Mouse (Mus musculus): Measurements from ENCODE around the gene Lin7c. TPM values are rescaled to one million over a fixed set of nuclear protein-coding genes. Genes with fewer than 3 reads are reported as not detected.
"Not testable (repeated sequence)": the region's sequence is repeated elsewhere in the genome, so short reads cannot be mapped to it uniquely, and the experiment has no call there.

Gene Lin7c
- 2.9 and 3.3 TPM in 2 replicates for polyA plus RNA-seq (2012; rRNA removed)

- DNase-seq (ENCODE audit: low read depth in 1 of 2, low spot score in 2 of 2): peak; percentile 83 to 90
- no peaks in the 10 kb centered on the region for H3K4me1 ChIP-seq (ENCODE audit: control insufficient read depth, insufficient read depth, insufficient read length)
Measured at GRCm38 (mm10) chr2:109890597-109890996, at the start of gene Lin7c. Gene Lin7c (plus strand): TSS chr2:109890853.

GRCm38 (mm10) chr2:109846401-109846800 is 44.3 kb upstream of the Lin7c start:
- H3K36me3 ChIP-seq (ENCODE audit: control insufficient read depth, insufficient read depth, low read length): no peaks in the 10 kb centered on the region
- H3K4me1 ChIP-seq (ENCODE audit: control insufficient read depth, insufficient read depth, insufficient read length): no peaks in the 10 kb centered on the region
- no peak for TF ChIP-seq POLR2A (IDR thresholded peaks at IDR 0.05; ENCODE audit: low read depth, low read length)
- no peak for TF ChIP-seq CTCF (IDR thresholded peaks at IDR 0.05; ENCODE audit: extremely low read depth, insufficient read depth, insufficient read length, insufficient replicate concordance)
- H3K27ac ChIP-seq (ENCODE audit: insufficient read depth, low read length): no peak overlapping the region
- WGBS: 74% methylated on average over 4 of the region's 4 CpGs
- DNase-seq (ENCODE audit: low read depth in 1 of 2, low spot score in 2 of 2): no peak
- H3K27me3 ChIP-seq (ENCODE audit: control insufficient read depth, insufficient read depth, low read length): no peaks in the 10 kb centered on the region
- H3K4me3 ChIP-seq (ENCODE audit: extremely low read depth, insufficient read depth, insufficient read length): no peak overlapping the region

More at GRCm38 (mm10) chr2:109890597-109890996, at the start of gene Lin7c:
- Histone ChIP-seq H3K27ac (ENCODE audit: insufficient read depth, low read length) (peak within 1 kb of the TSS; percentile 68), H3K4me3 (ENCODE audit: extremely low read depth, insufficient read depth, insufficient read length) (peak within 1 kb of the TSS; percentile 98), H3K27me3 (ENCODE audit: control insufficient read depth, insufficient read depth, low read length) (no peaks in the 10 kb centered on the region), H3K36me3 (ENCODE audit: control insufficient read depth, insufficient read depth, low read length) (peaks cover 7% of the 10 kb centered on the region)
- WGBS: under 1% methylated on average over 42 of the region's 42 CpGs
- TF ChIP-seq CTCF (IDR thresholded peaks at IDR 0.05; ENCODE audit: extremely low read depth, insufficient read depth, insufficient read length, insufficient replicate concordance): no peak
- peak; percentile 75; the same call in 1 of the 2 replicates for TF ChIP-seq POLR2A (IDR thresholded peaks at IDR 0.05; ENCODE audit: low read depth, low read length)

DNA sequence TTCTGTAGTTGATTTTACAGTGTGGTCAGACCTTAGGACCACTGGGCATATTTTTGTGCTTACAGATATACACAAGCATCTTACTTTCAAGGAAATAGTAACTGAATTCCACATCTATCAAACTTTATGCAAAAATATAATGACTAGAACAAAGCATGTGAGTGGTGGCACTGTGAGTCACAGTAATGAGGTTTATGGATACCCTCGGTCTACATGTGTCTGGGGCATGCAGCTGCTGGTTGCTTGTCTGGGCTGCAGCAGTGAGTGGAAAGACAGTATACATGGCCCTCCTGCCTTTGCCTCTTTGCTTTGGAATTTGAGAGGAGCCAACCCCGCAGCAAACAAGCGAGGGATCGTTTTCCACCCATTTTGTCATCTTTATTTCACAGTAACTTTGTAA is 42.3 kb upstream of the Lin7c start:
- TF ChIP-seq CTCF (IDR thresholded peaks at IDR 0.05; ENCODE audit: extremely low read depth, insufficient read depth, insufficient read length, insufficient replicate concordance): no peak
- no peak for TF ChIP-seq POLR2A (IDR thresholded peaks at IDR 0.05; ENCODE audit: low read depth, low read length)
- no peak overlapping the region for H3K4me3 ChIP-seq (ENCODE audit: extremely low read depth, insufficient read depth, insufficient read length)
- WGBS: 68% methylated on average over 4 of the region's 4 CpGs
- no peaks in the 10 kb centered on the region for H3K36me3 ChIP-seq (ENCODE audit: control insufficient read depth, insufficient read depth, low read length)
- H3K27me3 ChIP-seq (ENCODE audit: control insufficient read depth, insufficient read depth, low read length): no peaks in the 10 kb centered on the region
- no peaks in the 10 kb centered on the region for H3K4me1 ChIP-seq (ENCODE audit: control insufficient read depth, insufficient read depth, insufficient read length)
- no peak overlapping the region for H3K27ac ChIP-seq (ENCODE audit: insufficient read depth, low read length)
- no peak for DNase-seq (ENCODE audit: low read depth in 1 of 2, low spot score in 2 of 2)

- TF ChIP-seq CTCF (IDR thresholded peaks at IDR 0.05; ENCODE audit: extremely low read depth, insufficient read depth, insufficient read length, insufficient replicate concordance): no peak
- Histone ChIP-seq H3K36me3 (ENCODE audit: control insufficient read depth, insufficient read depth, low read length) (no peaks in the 10 kb centered on the region), H3K27me3 (ENCODE audit: control insufficient read depth, insufficient read depth, low read length) (no peaks in the 10 kb centered on the region), H3K27ac (ENCODE audit: insufficient read depth, low read length) (no peak overlapping the region), H3K4me3 (ENCODE audit: extremely low read depth, insufficient read depth, insufficient read length) (no peak overlapping the region), H3K4me1 (ENCODE audit: control insufficient read depth, insufficient read depth, insufficient read length) (no peaks in the 10 kb centered on the region)
- WGBS: 61% methylated on average over 8 of the region's 8 CpGs
- no peak for DNase-seq (ENCODE audit: low read depth in 1 of 2, low spot score in 2 of 2)
Measured at GRCm38 (mm10) chr2:109848715-109849114, 41.9 kb upstream of the Lin7c start.

DNA sequence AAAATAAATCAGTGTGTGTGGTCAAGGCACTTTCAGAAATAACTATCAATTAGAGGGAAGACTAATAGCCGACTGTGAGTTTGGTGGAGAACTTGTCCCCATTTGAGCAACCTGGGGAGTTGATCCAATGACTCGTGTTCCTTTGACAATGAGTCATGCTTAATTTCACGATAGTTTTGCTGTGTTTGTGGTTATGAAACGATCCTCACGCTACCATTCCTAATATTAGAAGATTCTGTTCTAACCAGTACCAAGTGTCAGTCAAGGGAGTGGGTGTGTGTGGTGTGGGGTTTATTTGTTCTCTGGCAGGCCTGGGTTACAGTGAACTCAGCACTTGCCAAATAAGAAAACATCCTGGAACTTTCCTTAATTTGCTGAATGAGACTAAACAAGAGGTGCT is 35.1 kb upstream of the Lin7c start:
- Histone ChIP-seq H3K27me3 (ENCODE audit: control insufficient read depth, insufficient read depth, low read length) (no peaks in the 10 kb centered on the region), H3K4me3 (ENCODE audit: extremely low read depth, insufficient read depth, insufficient read length) (no peak overlapping the region), H3K27ac (ENCODE audit: insufficient read depth, low read length) (no peak overlapping the region), H3K36me3 (ENCODE audit: control insufficient read depth, insufficient read depth, low read length) (no peaks in the 10 kb centered on the region), H3K4me1 (ENCODE audit: control insufficient read depth, insufficient read depth, insufficient read length) (no peaks in the 10 kb centered on the region)
- no peak for DNase-seq (ENCODE audit: low read depth in 1 of 2, low spot score in 2 of 2)
- 80% methylated on average over 5 of the region's 5 CpGs for WGBS
- TF ChIP-seq CTCF (IDR thresholded peaks at IDR 0.05; ENCODE audit: extremely low read depth, insufficient read depth, insufficient read length, insufficient replicate concordance): no peak
- no peak for TF ChIP-seq POLR2A (IDR thresholded peaks at IDR 0.05; ENCODE audit: low read depth, low read length)

GRCm38 (mm10) chr2:109859671-109860070 is 31.0 kb upstream of the Lin7c start:
- no peaks in the 10 kb centered on the region for H3K27me3 ChIP-seq (ENCODE audit: control insufficient read depth, insufficient read depth, low read length)
- no peaks in the 10 kb centered on the region for H3K4me1 ChIP-seq (ENCODE audit: control insufficient read depth, insufficient read depth, insufficient read length)
- H3K36me3 ChIP-seq (ENCODE audit: control insufficient read depth, insufficient read depth, low read length): no peaks in the 10 kb centered on the region
- no peak for DNase-seq (ENCODE audit: low read depth in 1 of 2, low spot score in 2 of 2)
- H3K4me3 ChIP-seq (ENCODE audit: extremely low read depth, insufficient read depth, insufficient read length): no peak overlapping the region
- H3K27ac ChIP-seq (ENCODE audit: insufficient read depth, low read length): no peak overlapping the region
- TF ChIP-seq CTCF (IDR thresholded peaks at IDR 0.05; ENCODE audit: extremely low read depth, insufficient read depth, insufficient read length, insufficient replicate concordance) (no peak), POLR2A (IDR thresholded peaks at IDR 0.05; ENCODE audit: low read depth, low read length) (no peak)
- WGBS: 72% methylated on average over 2 of the region's 2 CpGs

GRCm38 (mm10) chr2:109860832-109861231 is 29.8 kb upstream of the Lin7c start:
- Histone ChIP-seq H3K27ac (ENCODE audit: insufficient read depth, low read length) (no peak overlapping the region), H3K36me3 (ENCODE audit: control insufficient read depth, insufficient read depth, low read length) (no peaks in the 10 kb centered on the region), H3K4me3 (ENCODE audit: extremely low read depth, insufficient read depth, insufficient read length) (no peak overlapping the region), H3K27me3 (ENCODE audit: control insufficient read depth, insufficient read depth, low read length) (no peaks in the 10 kb centered on the region), H3K4me1 (ENCODE audit: control insufficient read depth, insufficient read depth, insufficient read length) (no peaks in the 10 kb centered on the region)
- no peak for DNase-seq (ENCODE audit: low read depth in 1 of 2, low spot score in 2 of 2)
- WGBS: 92% methylated on average over 3 of the region's 3 CpGs
- no peak for TF ChIP-seq CTCF (IDR thresholded peaks at IDR 0.05; ENCODE audit: extremely low read depth, insufficient read depth, insufficient read length, insufficient replicate concordance)
- TF ChIP-seq POLR2A (IDR thresholded peaks at IDR 0.05; ENCODE audit: low read depth, low read length): no peak

- H3K27me3 ChIP-seq (ENCODE audit: control insufficient read depth, insufficient read depth, low read length); H3K4me3 ChIP-seq (ENCODE audit: extremely low read depth, insufficient read depth, insufficient read length); H3K27ac ChIP-seq (ENCODE audit: insufficient read depth, low read length); H3K36me3 ChIP-seq (ENCODE audit: control insufficient read depth, insufficient read depth, low read length); DNase-seq (ENCODE audit: low read depth in 1 of 2, low spot score in 2 of 2); H3K4me1 ChIP-seq (ENCODE audit: control insufficient read depth, insufficient read depth, insufficient read length): not testable (repeated sequence)
- 80% methylated on average over 4 of the region's 4 CpGs for WGBS
Measured at GRCm38 (mm10) chr2:109879429-109879828, 11.2 kb upstream of the Lin7c start.
